Mouse (Mus musculus) cerebellum, postnatal 36 days (tissue): Measurements from ENCODE around the gene Srms.

Experiments used
- DNase-seq, 2 experiments: peaks; one replicate each; pipeline ENCODE4 v3.0.0; 2021 to 2022; ENCODE audit warnings: mixed read lengths in 2 of 2

Srms gene

GRCm38 (mm10) chr2:181213021-181213445 lies at the start of gene Srms:
Srms (minus strand) TSS chr2:181213185.
- DNase-seq = no peak

- no peak for DNase-seq
Observed at GRCm38 (mm10) chr2:181253248-181253647, 40.3 kb upstream of the Srms start.

GRCm38 (mm10) chr2:181251841-181252240 lies 38.9 kb upstream of the Srms start:
- no peak for DNase-seq

- no peak for DNase-seq
Observed at GRCm38 (mm10) chr2:181249217-181249616, 36.2 kb upstream of the Srms start.

GRCm38 (mm10) chr2:181245031-181245430 lies 32.0 kb upstream of the Srms start:
- DNase-seq = no peak

GRCm38 (mm10) chr2:181243706-181244394 lies 30.9 kb upstream of the Srms start:
- no peak for DNase-seq

- DNase-seq = no peak
Observed at GRCm38 (mm10) chr2:181242314-181242665, 29.3 kb upstream of the Srms start.

- DNase-seq = no peak
Observed at GRCm38 (mm10) chr2:181241602-181242313, 28.8 kb upstream of the Srms start, which contains the start of gene Helz2. Helz2 (minus strand) TSS chr2:181242027.

- no peak for DNase-seq
Observed at GRCm38 (mm10) chr2:181240806-181241440, 27.9 kb upstream of the Srms start.

GRCm38 (mm10) chr2:181239261-181239660 lies 26.3 kb upstream of the Srms start:
- DNase-seq = no peak

- DNase-seq = no peak
Observed at GRCm38 (mm10) chr2:181238861-181239260, 25.9 kb upstream of the Srms start.

- no peak for DNase-seq
Observed at GRCm38 (mm10) chr2:181238091-181238610, 25.2 kb upstream of the Srms start.

GRCm38 (mm10) chr2:181237251-181238014 lies 24.4 kb upstream of the Srms start:
- no peak for DNase-seq

GRCm38 (mm10) chr2:181235681-181236566 lies 22.9 kb upstream of the Srms start:
- no peak for DNase-seq

- DNase-seq = no peak
Observed at GRCm38 (mm10) chr2:181234680-181235079, 21.7 kb upstream of the Srms start.

GRCm38 (mm10) chr2:181233443-181233842 lies 20.5 kb upstream of the Srms start:
- no peak for DNase-seq

GRCm38 (mm10) chr2:181231171-181231570 lies 18.2 kb upstream of the Srms start:
- DNase-seq = peak; percentile 42 to 70

GRCm38 (mm10) chr2:181228335-181228734 lies 15.3 kb upstream of the Srms start:
- DNase-seq = no peak

GRCm38 (mm10) chr2:181227122-181227521 lies 14.1 kb upstream of the Srms start:
- no peak for DNase-seq

- no peak for DNase-seq
Observed at GRCm38 (mm10) chr2:181224994-181225393, 12.0 kb upstream of the Srms start.

- peak; percentile 36 to 37 for DNase-seq
Observed at GRCm38 (mm10) chr2:181220361-181220760, 7.4 kb upstream of the Srms start.
